Mouse (Mus musculus) hindbrain, embryonic 13.5 days (tissue): ENCODE data around the gene Cobl. TPM values are rescaled to one million over a fixed set of nuclear protein-coding genes. Genes with fewer than 3 reads are reported as not detected.
A peak's percentile ranks its signal among the peaks of the same experiment; 100 is the strongest.

Source experiments
- ATAC-seq: fragments of 200-750 bp; cut with Nextera tagmentation; 2 replicates; pipeline ENCODE4 v1.8.0; 2017; ENCODE audit warnings: moderate TSS enrichment; ENCODE audit not compliant: low FRiP score
- H3K27ac ChIP-seq: fragments of 300-500 bp; sonication (generic); 2 replicates; pipeline ENCODE4 v1.5.1; 2015; ENCODE audit warnings: inconsistent platforms, mild to moderate bottlenecking, moderate library complexity
- H3K27me3 ChIP-seq: fragments of 300-500 bp; sonication (generic); 2 replicates; pipeline ENCODE4 v1.6.1; 2015; ENCODE audit warnings: mild to moderate bottlenecking, inconsistent platforms
- H3K36me3 ChIP-seq: fragments of 300-500 bp; sonication (generic); 2 replicates; pipeline ENCODE4 v1.6.1; 2015; ENCODE audit warnings: mild to moderate bottlenecking, inconsistent platforms
- H3K4me1 ChIP-seq: fragments of 300-500 bp; sonication (generic); replicated peaks from 2 replicates; pipeline ENCODE4 v1.6.1; 2015; ENCODE audit warnings: inconsistent platforms
- H3K4me2 ChIP-seq: fragments of 300-500 bp; sonication (generic); 2 replicates; pipeline ENCODE4 v1.6.1; 2015; ENCODE audit warnings: inconsistent platforms, mild to moderate bottlenecking, moderate library complexity
- H3K4me3 ChIP-seq: fragments of 300-500 bp; sonication (generic); 2 replicates; pipeline ENCODE4 v1.5.1; 2015; ENCODE audit warnings: mild to moderate bottlenecking, inconsistent platforms
- H3K9ac ChIP-seq: fragments of 300-500 bp; sonication (generic); 2 replicates; pipeline ENCODE4 v1.6.1; 2015; ENCODE audit warnings: mild to moderate bottlenecking, inconsistent platforms
- H3K9me3 ChIP-seq: fragments of 300-500 bp; sonication (generic); 2 replicates; pipeline ENCODE4 v1.6.1; 2016; ENCODE audit warnings: inconsistent platforms
- WGBS: fragments of 180-500 bp; shearing (Covaris S2); methylation state at CpG from one replicate; pipeline ENCODE4 v1.1.7; 2015; 5-methylcytosine and 5-hydroxymethylcytosine counted together
- polyA plus RNA-seq: library from polyadenylated mRNA; unstranded; fragments of >200 nt; fragmentation: Nextera tagmentation; extraction: Ambion mirVana; gene quantifications from 2 replicates; pipeline ENCODE4 v1.2.1, GENCODE M21; 2015

The Cobl gene
- polyA plus RNA-seq, 1 experiment from 2014 or later, result 8.6 TPM

- Histone ChIP-seq H3K9ac (no peak overlapping the region), H3K4me3 (no peak overlapping the region), H3K36me3 (no peaks in the 10 kb centered on the region), H3K4me2 (no peak overlapping the region), H3K27ac (no peak overlapping the region), H3K27me3 (peaks cover 27% of the 10 kb centered on the region), H3K9me3 (no peaks in the 10 kb centered on the region), H3K4me1 (peaks cover 14% of the 10 kb centered on the region)
- ATAC-seq, result no peak
- 76% methylated on average over 2 of the region's 2 CpGs for WGBS
Measured at GRCm38 (mm10) chr11:12467217-12467616, 2.5 kb upstream of the Cobl start.

- H3K27me3 ChIP-seq, result peaks cover 27% of the 10 kb centered on the region
- no peak overlapping the region for H3K4me2 ChIP-seq
- no peak overlapping the region for H3K9ac ChIP-seq
- no peak for ATAC-seq
- no peaks in the 10 kb centered on the region for H3K9me3 ChIP-seq
- peaks cover 14% of the 10 kb centered on the region for H3K4me1 ChIP-seq
- WGBS, result 77% methylated on average over 1 of the region's 1 CpGs
- H3K27ac ChIP-seq, result no peak overlapping the region
- H3K4me3 ChIP-seq, result no peak overlapping the region
- no peaks in the 10 kb centered on the region for H3K36me3 ChIP-seq
Measured at GRCm38 (mm10) chr11:12466606-12467005, 1.8 kb upstream of the Cobl start.

- H3K9me3 ChIP-seq, result no peaks in the 10 kb centered on the region
- no peaks in the 10 kb centered on the region for H3K36me3 ChIP-seq
- no peak overlapping the region for H3K27ac ChIP-seq
- H3K9ac ChIP-seq, result peak overlapping the region; percentile 82
- peak; percentile 11; the same call in 1 of the 2 replicates for ATAC-seq
- H3K27me3 ChIP-seq, result peaks cover 27% of the 10 kb centered on the region
- peak overlapping the region; percentile 92 for H3K4me2 ChIP-seq
- peak overlapping the region; percentile 72 for H3K4me3 ChIP-seq
- 42% methylated on average over 1 of the region's 1 CpGs for WGBS
- H3K4me1 ChIP-seq, result peaks cover 14% of the 10 kb centered on the region
Measured at GRCm38 (mm10) chr11:12465229-12465628, 469 bp upstream of the Cobl start.

GRCm38 (mm10) chr11:12463615-12464170, 1.1 kb downstream of the Cobl start:
- Histone ChIP-seq H3K36me3 (no peaks in the 10 kb centered on the region), H3K9me3 (no peaks in the 10 kb centered on the region), H3K27me3 (peaks cover 27% of the 10 kb centered on the region), H3K9ac (peak overlapping the region; percentile 82), H3K4me2 (peak overlapping the region; percentile 92), H3K4me3 (peak overlapping the region; percentile 72), H3K27ac (no peak overlapping the region), H3K4me1 (peaks cover 14% of the 10 kb centered on the region)
- no peak; the same call in 1 of the 2 replicates for ATAC-seq
- WGBS, result 61% methylated on average over 13 of the region's 13 CpGs

GRCm38 (mm10) chr11:12459781-12460581, 4.8 kb downstream of the Cobl start:
- H3K9me3 ChIP-seq, result no peaks in the 10 kb centered on the region
- no peak overlapping the region for H3K4me3 ChIP-seq
- H3K27ac ChIP-seq, result no peak overlapping the region
- 78% methylated on average over 7 of the region's 7 CpGs for WGBS
- no peak for ATAC-seq
- H3K27me3 ChIP-seq, result peaks cover 9% of the 10 kb centered on the region
- no peak overlapping the region for H3K4me2 ChIP-seq
- H3K36me3 ChIP-seq, result no peaks in the 10 kb centered on the region
- H3K4me1 ChIP-seq, result peaks cover 11% of the 10 kb centered on the region
- H3K9ac ChIP-seq, result no peak overlapping the region

- Histone ChIP-seq H3K9ac (no peak overlapping the region), H3K27ac (no peak overlapping the region), H3K4me3 (no peak overlapping the region), H3K27me3 (peaks cover 3% of the 10 kb centered on the region), H3K4me1 (peaks cover 4% of the 10 kb centered on the region), H3K4me2 (no peak overlapping the region), H3K36me3 (no peaks in the 10 kb centered on the region), H3K9me3 (no peaks in the 10 kb centered on the region)
- ATAC-seq, result no peak
- 75% methylated on average over 3 of the region's 3 CpGs for WGBS
Measured at GRCm38 (mm10) chr11:12458814-12459213, 5.9 kb downstream of the Cobl start.

GRCm38 (mm10) chr11:12458392-12458791, 6.4 kb downstream of the Cobl start:
- Histone ChIP-seq H3K4me3 (no peak overlapping the region), H3K4me1 (no peaks in the 10 kb centered on the region), H3K36me3 (no peaks in the 10 kb centered on the region), H3K9ac (no peak overlapping the region), H3K27ac (no peak overlapping the region), H3K4me2 (no peak overlapping the region), H3K27me3 (no peaks in the 10 kb centered on the region), H3K9me3 (no peaks in the 10 kb centered on the region)
- no peak for ATAC-seq
- WGBS, result 89% methylated on average over 2 of the region's 2 CpGs

- Histone ChIP-seq H3K27me3 (no peaks in the 10 kb centered on the region), H3K9me3 (no peaks in the 10 kb centered on the region), H3K36me3 (no peaks in the 10 kb centered on the region), H3K9ac (no peak overlapping the region), H3K4me3 (no peak overlapping the region), H3K27ac (no peak overlapping the region), H3K4me1 (no peaks in the 10 kb centered on the region; the same call in 1 of the 2 replicates), H3K4me2 (no peak overlapping the region)
- WGBS, result 92% methylated on average over 3 of the region's 3 CpGs
- ATAC-seq, result no peak
Measured at GRCm38 (mm10) chr11:12448101-12448500, 16.7 kb downstream of the Cobl start.

GRCm38 (mm10) chr11:12445222-12445621, 19.5 kb downstream of the Cobl start:
- no peak for ATAC-seq
- WGBS, result 53% methylated on average over 2 of the region's 2 CpGs

GRCm38 (mm10) chr11:12444215-12444614, 20.5 kb downstream of the Cobl start:
- Histone ChIP-seq H3K9ac (no peak overlapping the region), H3K4me3 (no peak overlapping the region), H3K27me3 (no peaks in the 10 kb centered on the region), H3K36me3 (no peaks in the 10 kb centered on the region), H3K4me1 (no peaks in the 10 kb centered on the region; the same call in 1 of the 2 replicates), H3K27ac (no peak overlapping the region), H3K9me3 (no peaks in the 10 kb centered on the region), H3K4me2 (no peak overlapping the region)
- WGBS, result 85% methylated on average over 2 of the region's 2 CpGs
- no peak for ATAC-seq

More at GRCm38 (mm10) chr11:12445222-12445621, 19.5 kb downstream of the Cobl start:
- H3K9me3 ChIP-seq, result no peaks in the 10 kb centered on the region
- no peaks in the 10 kb centered on the region for H3K36me3 ChIP-seq
- H3K4me3 ChIP-seq, result no peak overlapping the region
- no peak overlapping the region for H3K4me2 ChIP-seq
- no peaks in the 10 kb centered on the region; the same call in 1 of the 2 replicates for H3K4me1 ChIP-seq
- no peak overlapping the region for H3K9ac ChIP-seq
- no peaks in the 10 kb centered on the region for H3K27me3 ChIP-seq
- H3K27ac ChIP-seq, result no peak overlapping the region

- Histone ChIP-seq H3K27ac (no peak overlapping the region), H3K4me3 (no peak overlapping the region), H3K9ac (no peak overlapping the region), H3K9me3 (no peaks in the 10 kb centered on the region), H3K27me3 (no peaks in the 10 kb centered on the region), H3K36me3 (no peaks in the 10 kb centered on the region), H3K4me2 (no peak overlapping the region), H3K4me1 (no peaks in the 10 kb centered on the region; the same call in 1 of the 2 replicates)
- 47% methylated on average over 4 of the region's 4 CpGs for WGBS
- no peak for ATAC-seq
Measured at GRCm38 (mm10) chr11:12443614-12444013, 21.1 kb downstream of the Cobl start.

GRCm38 (mm10) chr11:12443185-12443584, 21.6 kb downstream of the Cobl start:
- ATAC-seq, result no peak
- H3K27me3 ChIP-seq, result no peaks in the 10 kb centered on the region
- H3K27ac ChIP-seq, result no peak overlapping the region
- no peak overlapping the region for H3K4me3 ChIP-seq
- no peaks in the 10 kb centered on the region for H3K36me3 ChIP-seq
- no peak overlapping the region for H3K4me2 ChIP-seq
- H3K9ac ChIP-seq, result no peak overlapping the region
- no peaks in the 10 kb centered on the region; the same call in 1 of the 2 replicates for H3K4me1 ChIP-seq
- 78% methylated on average over 5 of the region's 5 CpGs for WGBS
- no peaks in the 10 kb centered on the region for H3K9me3 ChIP-seq
